Mouse (Mus musculus) megakaryocyte-erythroid progenitor cell, adult 5-6 weeks (primary cell): ENCODE measurements around the gene Tmem184b. TPM values are rescaled to one million over a fixed set of nuclear protein-coding genes. Genes with fewer than 3 reads are reported as not detected.

Experiments
- ATAC-seq: replicated peaks from 2 replicates; pipeline ENCODE4 v1.8.0; 2016; ENCODE audit warnings: mild to moderate bottlenecking, inconsistent platforms; ENCODE audit not compliant: severe bottlenecking, poor library complexity, low FRiP score, low TSS enrichment
- total RNA-seq, 2 experiments: library from RNA; stranded (forward) in 1 of 2; stranded (reverse) in 1 of 2; fragments of 200-1000, 215-1000 nt in 1 of 2; fragments of >200 nt in 1 of 2; fragmentation: Nextera tagmentation in 1 of 2; gene quantifications; 2 replicates each; pipeline ENCODE4 v1.2.3; 2014 to 2017

The Tmem184b gene
- total RNA-seq, 2 experiments from 2014 or later: 5.0 to 8.3 TPM

- no peak for ATAC-seq
Measured at GRCm38 (mm10) chr15:79325742-79326141, 77.6 kb downstream of the Tmem184b start.

- ATAC-seq: no peak
Measured at GRCm38 (mm10) chr15:79324373-79324772, 79.0 kb downstream of the Tmem184b start.

- no peak for ATAC-seq
Measured at GRCm38 (mm10) chr15:79323791-79324155, 79.6 kb downstream of the Tmem184b start.

- no peak for ATAC-seq
Measured at GRCm38 (mm10) chr15:79322991-79323790, 80.2 kb downstream of the Tmem184b start.

GRCm38 (mm10) chr15:79322281-79322990, 80.9 kb downstream of the Tmem184b start:
- ATAC-seq: peak; percentile 12; the same call in 1 of the 2 replicates

- peak; percentile 60 for ATAC-seq
Measured at GRCm38 (mm10) chr15:79321733-79322190, 81.6 kb downstream of the Tmem184b start.

- no peak for ATAC-seq
Measured at GRCm38 (mm10) chr15:79313848-79314369, 89.5 kb downstream of the Tmem184b start.

Other genes starting within 250 kb of the Tmem184b start
- gene Sox10, start 238.3 kb downstream of the Tmem184b start, total RNA-seq (2014; fragmentation: Nextera tagmentation): not detected in 2 replicates
- gene Sox10, start 238.3 kb downstream of the Tmem184b start, total RNA-seq (2017): not detected in 2 replicates
- 15.8 and 20.9 TPM in 2 replicates for gene Pick1, start 174.4 kb downstream of the Tmem184b start, total RNA-seq (2014; fragmentation: Nextera tagmentation)
- 8.9 and 11.4 TPM in 2 replicates for gene Pick1, start 174.4 kb downstream of the Tmem184b start, total RNA-seq (2017)
- gene Gm49486, start 174.2 kb downstream of the Tmem184b start, total RNA-seq (2014; fragmentation: Nextera tagmentation): not detected in 2 replicates
- 0.08 TPM in 1 of 2 replicates, not detected in the other for gene Gm49486, start 174.2 kb downstream of the Tmem184b start, total RNA-seq (2017)
- not detected in 2 replicates for gene Slc16a8, start 148.8 kb downstream of the Tmem184b start, total RNA-seq (2014; fragmentation: Nextera tagmentation)
- gene Slc16a8, start 148.8 kb downstream of the Tmem184b start, total RNA-seq (2017): not detected in 2 replicates
- gene Baiap2l2, start 118.0 kb downstream of the Tmem184b start, total RNA-seq (2014; fragmentation: Nextera tagmentation): not detected in 2 replicates
- gene Baiap2l2, start 118.0 kb downstream of the Tmem184b start, total RNA-seq (2017): not detected in 2 replicates
- 26.7 and 34.4 TPM in 2 replicates for gene Pla2g6, start 75.2 kb downstream of the Tmem184b start, total RNA-seq (2014; fragmentation: Nextera tagmentation)
- 8.0 and 12.4 TPM in 2 replicates for gene Pla2g6, start 75.2 kb downstream of the Tmem184b start, total RNA-seq (2017)
- 2.7 TPM in 1 of 2 replicates, not detected in the other for gene Maff, start 56.9 kb downstream of the Tmem184b start, total RNA-seq (2014; fragmentation: Nextera tagmentation)
- 6.7 and 8.8 TPM in 2 replicates for gene Maff, start 56.9 kb downstream of the Tmem184b start, total RNA-seq (2017)
- 48.5 and 52.0 TPM in 2 replicates for gene Csnk1e, start 52.0 kb upstream of the Tmem184b start, total RNA-seq (2014; fragmentation: Nextera tagmentation)
- 30.5 and 40.8 TPM in 2 replicates for gene Csnk1e, start 52.0 kb upstream of the Tmem184b start, total RNA-seq (2017)
- not detected in 2 replicates for gene Kcnj4, start 101.7 kb upstream of the Tmem184b start, total RNA-seq (2014; fragmentation: Nextera tagmentation)
- not detected in 2 replicates for gene Kcnj4, start 101.7 kb upstream of the Tmem184b start, total RNA-seq (2017)
- gene Kdelr3, start 112.8 kb upstream of the Tmem184b start, total RNA-seq (2014; fragmentation: Nextera tagmentation): not detected in 2 replicates
- not detected in 2 replicates for gene Kdelr3, start 112.8 kb upstream of the Tmem184b start, total RNA-seq (2017)
- gene Ddx17, start 143.2 kb upstream of the Tmem184b start, total RNA-seq (2014; fragmentation: Nextera tagmentation): 157 and 184 TPM in 2 replicates
- gene Ddx17, start 143.2 kb upstream of the Tmem184b start, total RNA-seq (2017): 128 and 171 TPM in 2 replicates
- not detected in 2 replicates for gene Dmc1, start 201.5 kb upstream of the Tmem184b start, total RNA-seq (2014; fragmentation: Nextera tagmentation)
- gene Dmc1, start 201.5 kb upstream of the Tmem184b start, total RNA-seq (2017): 1.2 TPM in 1 of 2 replicates, not detected in the other